Mouse (Mus musculus): ENCODE measurements around the gene Apobec4. TPM values are rescaled to one million over a fixed set of nuclear protein-coding genes. Genes with fewer than 3 reads are reported as not detected.
A peak's percentile ranks its signal among the peaks of the same experiment; 100 is the strongest.
"Not testable (repeated sequence)": the region's sequence is repeated elsewhere in the genome, so short reads cannot be mapped to it uniquely, and the experiment has no call there.

Apobec4 gene
- total RNA-seq, 2 experiments from 2014 or later, result not detected

GRCm38 (mm10) chr1:152727604-152728236 lies 22.6 kb upstream of the Apobec4 start:
- no peak for TF ChIP-seq CTCF (conservative IDR thresholded peaks at IDR 0.05)
- H3K4me3 ChIP-seq, result no peak overlapping the region
- no peak for DNase-seq (ENCODE audit: low spot score in 2 of 2)

GRCm38 (mm10) chr1:152738793-152739192 lies 11.6 kb upstream of the Apobec4 start:
- no peak overlapping the region for H3K27ac ChIP-seq
- no peak overlapping the region for H3K4me3 ChIP-seq
- DNase-seq (ENCODE audit: low spot score in 2 of 2), result no peak
- no peak for TF ChIP-seq CTCF (conservative IDR thresholded peaks at IDR 0.05)

More at GRCm38 (mm10) chr1:152727604-152728236, 22.6 kb upstream of the Apobec4 start:
- H3K27ac ChIP-seq, result no peak overlapping the region

- no peak overlapping the region for H3K4me3 ChIP-seq
- no peak overlapping the region for H3K27ac ChIP-seq
- DNase-seq (ENCODE audit: low spot score in 2 of 2), result no peak
- TF ChIP-seq CTCF (conservative IDR thresholded peaks at IDR 0.05), result no peak
These were observed 11.0 kb upstream of the Apobec4 start for GRCm38 (mm10) chr1:152739374-152739773.

- TF ChIP-seq CTCF (conservative IDR thresholded peaks at IDR 0.05), result no peak
- H3K27ac ChIP-seq, result no peak overlapping the region
- no peak for DNase-seq (ENCODE audit: low spot score in 2 of 2)
- H3K4me3 ChIP-seq, result no peak overlapping the region
These were observed 7.1 kb upstream of the Apobec4 start for GRCm38 (mm10) chr1:152743095-152743826.

GRCm38 (mm10) chr1:152746426-152746825 lies 3.9 kb upstream of the Apobec4 start:
- H3K27ac ChIP-seq, result no peak overlapping the region
- TF ChIP-seq CTCF (conservative IDR thresholded peaks at IDR 0.05), result peak; percentile 93
- DNase-seq (ENCODE audit: low spot score in 2 of 2), result peak; percentile 76 to 87
- no peak overlapping the region for H3K4me3 ChIP-seq

- no peak for DNase-seq (ENCODE audit: low spot score in 2 of 2)
- no peak for TF ChIP-seq CTCF (conservative IDR thresholded peaks at IDR 0.05)
- Histone ChIP-seq H3K27ac (peak overlapping the region; percentile 76), H3K4me3 (no peak overlapping the region)
These were observed 1.1 kb upstream of the Apobec4 start for GRCm38 (mm10) chr1:152749276-152749675.

- DNase-seq (ENCODE audit: low spot score in 2 of 2), result no peak
- Histone ChIP-seq H3K4me3 (no peak overlapping the region), H3K27ac (no peak overlapping the region)
- no peak for TF ChIP-seq CTCF (conservative IDR thresholded peaks at IDR 0.05)
These were observed 11.4 kb downstream of the Apobec4 start for GRCm38 (mm10) chr1:152761791-152762190.

- peak; percentile 96 to 98 for DNase-seq (ENCODE audit: low spot score in 2 of 2)
- H3K4me3 ChIP-seq, result peak within 1 kb of the TSS; percentile 98
- no peak for TF ChIP-seq CTCF (conservative IDR thresholded peaks at IDR 0.05)
These were observed 15.9 kb downstream of the Apobec4 start, which contains the start of the genes Rgl1 and Arpc5 for GRCm38 (mm10) chr1:152766032-152766772. Rgl1 (minus strand) TSS chr1:152766351. Arpc5 (plus strand) TSS chr1:152766542.

GRCm38 (mm10) chr1:152766804-152767748 lies 16.7 kb downstream of the Apobec4 start:
- no peak for DNase-seq (ENCODE audit: low spot score in 2 of 2)
- Histone ChIP-seq H3K4me3 (peak overlapping the region; percentile 98), H3K27ac (peak overlapping the region; percentile 95)
- TF ChIP-seq CTCF (conservative IDR thresholded peaks at IDR 0.05), result no peak

More at GRCm38 (mm10) chr1:152766032-152766772, 15.9 kb downstream of the Apobec4 start, which contains the start of the genes Rgl1 and Arpc5:
- peak within 1 kb of the TSS; percentile 95 for H3K27ac ChIP-seq

DNA sequence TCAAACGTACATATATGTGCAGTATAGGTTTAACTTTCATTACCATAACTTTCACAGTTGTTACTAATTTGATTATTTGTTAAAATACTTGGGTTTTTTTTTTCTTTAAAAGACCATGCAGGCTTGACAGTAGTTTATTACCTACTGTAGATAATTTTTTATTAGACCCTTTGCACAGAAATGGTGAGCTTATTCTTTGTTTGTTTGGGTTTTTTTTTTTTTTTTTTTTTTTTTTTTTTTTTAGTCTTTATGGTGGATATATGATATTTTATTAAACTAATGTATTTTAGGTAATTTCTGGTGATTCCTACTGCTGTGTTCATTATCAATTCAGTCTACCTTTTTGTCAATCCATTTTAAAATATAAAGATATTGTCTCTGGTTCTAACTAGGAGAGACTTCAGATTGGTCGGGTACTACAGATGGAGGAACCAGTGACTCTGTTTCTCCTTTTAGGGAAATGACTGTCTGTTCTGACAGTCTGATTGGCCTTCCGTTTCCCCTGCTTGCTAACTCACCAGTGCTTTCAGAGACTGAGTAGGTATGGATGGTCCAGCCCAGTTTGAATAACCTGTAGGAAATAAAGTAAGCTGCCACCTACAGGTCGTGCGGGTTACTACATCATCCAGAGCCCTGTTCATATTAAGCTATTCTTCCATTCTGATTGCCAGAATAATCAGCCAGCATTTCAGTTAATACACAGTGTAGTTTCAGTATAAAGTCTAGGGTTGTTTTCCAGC lies 17.6 kb downstream of the Apobec4 start:
- peak; percentile 90 to 91 for DNase-seq (ENCODE audit: low spot score in 2 of 2)
- peak; percentile 89 for TF ChIP-seq CTCF (conservative IDR thresholded peaks at IDR 0.05)
- H3K27ac ChIP-seq, result peak overlapping the region; percentile 95

GRCm38 (mm10) chr1:152771016-152771415 lies 20.7 kb downstream of the Apobec4 start:
- peak overlapping the region; percentile 54; the same call in 1 of the 2 replicates for H3K27ac ChIP-seq
- no peak overlapping the region; the same call in 1 of the 2 replicates for H3K4me3 ChIP-seq
- peak; percentile 48 to 55 for DNase-seq (ENCODE audit: low spot score in 2 of 2)
- no peak for TF ChIP-seq CTCF (conservative IDR thresholded peaks at IDR 0.05)

More for the DNA sequence above, 17.6 kb downstream of the Apobec4 start:
- H3K4me3 ChIP-seq, result peak overlapping the region; percentile 98

- H3K4me3 ChIP-seq; DNase-seq (ENCODE audit: low spot score in 2 of 2); H3K27ac ChIP-seq: not testable (repeated sequence)
These were observed 24.2 kb downstream of the Apobec4 start for GRCm38 (mm10) chr1:152774601-152775000.

All from layer of hippocampus, adult 2 months (tissue).